Mouse (Mus musculus) right cerebral cortex, postnatal 25 days (tissue): ENCODE results near the gene Ttll8.

Source experiments
- DNase-seq: peaks from one replicate; pipeline ENCODE4 v3.0.0; 2022

Ttll8 gene

GRCm38 (mm10) chr15:88921131-88921991, 32.9 kb downstream of the Ttll8 start:
- DNase-seq, result peak; percentile 61

- DNase-seq, result no peak
Measured at GRCm38 (mm10) chr15:88920065-88920464, 34.2 kb downstream of the Ttll8 start.

GRCm38 (mm10) chr15:88919328-88919727, 34.9 kb downstream of the Ttll8 start:
- DNase-seq, result no peak

GRCm38 (mm10) chr15:88917126-88917525, 37.1 kb downstream of the Ttll8 start:
- DNase-seq, result no peak

- no peak for DNase-seq
Measured at GRCm38 (mm10) chr15:88916366-88916765, 37.9 kb downstream of the Ttll8 start.

GRCm38 (mm10) chr15:88915046-88915445, 39.2 kb downstream of the Ttll8 start:
- DNase-seq, result no peak

GRCm38 (mm10) chr15:88906347-88906746, 47.9 kb downstream of the Ttll8 start:
- DNase-seq, result no peak

- no peak for DNase-seq
Measured at GRCm38 (mm10) chr15:88904056-88904811, 50.0 kb downstream of the Ttll8 start.

- DNase-seq, result no peak
Measured at GRCm38 (mm10) chr15:88903086-88903485, 51.1 kb downstream of the Ttll8 start.

- DNase-seq, result no peak
Measured at GRCm38 (mm10) chr15:88902200-88902875, 51.9 kb downstream of the Ttll8 start.

GRCm38 (mm10) chr15:88896341-88896980, 57.8 kb downstream of the Ttll8 start:
- DNase-seq, result no peak

- no peak for DNase-seq
Measured at GRCm38 (mm10) chr15:88895891-88896290, 58.3 kb downstream of the Ttll8 start.

GRCm38 (mm10) chr15:88895119-88895518, 59.1 kb downstream of the Ttll8 start:
- DNase-seq, result no peak

- no peak for DNase-seq
Measured at GRCm38 (mm10) chr15:88892876-88893275, 61.3 kb downstream of the Ttll8 start.

- no peak for DNase-seq
Measured at GRCm38 (mm10) chr15:88892252-88892651, 62.0 kb downstream of the Ttll8 start.

- no peak for DNase-seq
Measured at GRCm38 (mm10) chr15:88891676-88892040, 62.6 kb downstream of the Ttll8 start.

- peak; percentile 71 for DNase-seq
Measured at GRCm38 (mm10) chr15:88890751-88891675, 63.2 kb downstream of the Ttll8 start.

- DNase-seq, result no peak
Measured at GRCm38 (mm10) chr15:88889994-88890393, 64.2 kb downstream of the Ttll8 start.

GRCm38 (mm10) chr15:88889032-88889431, 65.2 kb downstream of the Ttll8 start:
- DNase-seq, result no peak

GRCm38 (mm10) chr15:88885376-88885775, 68.8 kb downstream of the Ttll8 start:
- no peak for DNase-seq

- no peak for DNase-seq
Measured at GRCm38 (mm10) chr15:88883342-88883741, 70.9 kb downstream of the Ttll8 start.

GRCm38 (mm10) chr15:88882851-88883250, 71.4 kb downstream of the Ttll8 start:
- DNase-seq, result no peak
